Mouse (Mus musculus) spleen, adult 2 months (tissue): ENCODE measurements around the gene Irf2. TPM values are rescaled to one million over a fixed set of nuclear protein-coding genes. Genes with fewer than 3 reads are reported as not detected.
A peak's percentile ranks its signal among the peaks of the same experiment; 100 is the strongest.

ENCODE experiments used
- DNase-seq, 2 experiments: peaks; one replicate each; pipeline versions ENCODE4 v3.0.0 to v3.0.0-alpha.2; 2012 to 2021; ENCODE audit warnings: low spot score in 2 of 2, low read depth in 1 of 2
- H3K27ac ChIP-seq: fragments of 200-500 bp; 2 replicates; pipeline ENCODE4 v1.5.1; 2012; ENCODE audit warnings: low read length, inconsistent platforms; ENCODE audit not compliant: insufficient read depth
- H3K27me3 ChIP-seq: fragments of 200-500 bp; 2 replicates; pipeline ENCODE4 v1.6.1; 2012; ENCODE audit warnings: mild to moderate bottlenecking, moderate library complexity, low read length, inconsistent platforms; ENCODE audit not compliant: control insufficient read depth, insufficient read depth
- H3K36me3 ChIP-seq: fragments of 200-500 bp; 2 replicates; pipeline ENCODE4 v1.6.1; 2012; ENCODE audit warnings: mild to moderate bottlenecking, low read length, inconsistent platforms; ENCODE audit not compliant: control insufficient read depth, insufficient read depth
- H3K4me1 ChIP-seq: fragments of 200-500 bp; 2 replicates; pipeline ENCODE4 v1.6.1; 2011; ENCODE audit warnings: inconsistent platforms; ENCODE audit not compliant: control insufficient read depth, insufficient read depth, insufficient read length
- H3K4me3 ChIP-seq: fragments of 200-500 bp; 2 replicates; pipeline ENCODE4 v1.5.1; 2011; ENCODE audit warnings: mild to moderate bottlenecking, inconsistent platforms; ENCODE audit not compliant: insufficient read depth, insufficient read length; ENCODE audit errors: extremely low read depth
- CTCF ChIP-seq: fragments of 200-500 bp; IDR thresholded peaks from 2 replicates; pipeline ENCODE4 v1.5.1; 2011; ENCODE audit warnings: mild to moderate bottlenecking, inconsistent platforms; ENCODE audit not compliant: insufficient read depth, insufficient read length, insufficient replicate concordance; ENCODE audit errors: extremely low read depth
- POLR2A ChIP-seq: fragments of 200-500 bp; IDR thresholded peaks from 2 replicates; pipeline ENCODE4 v1.6.1; 2011; ENCODE audit warnings: low read depth, low read length, inconsistent platforms
- WGBS: fragments of 180-500 bp; shearing (Covaris S2); methylation state at CpG from one replicate; pipeline ENCODE4 v1.1.7; 2018; 5-methylcytosine and 5-hydroxymethylcytosine counted together
- polyA plus RNA-seq: library from polyadenylated mRNA; depleted of rRNA; stranded (reverse); fragments of >200 nt; gene quantifications from 2 replicates; pipeline ENCODE4 v1.2.3, GENCODE M21; 2012

The Irf2 gene
- polyA plus RNA-seq, 1 experiment = 28.8 TPM

GRCm38 (mm10) chr8:46791664-46792371, 52.3 kb downstream of the Irf2 start:
- WGBS = 67% methylated on average over 5 of the region's 5 CpGs
- DNase-seq = no peak
- TF ChIP-seq POLR2A (no peak), CTCF (no peak)
- Histone ChIP-seq H3K27me3 (no peaks in the 10 kb centered on the region), H3K27ac (peak overlapping the region; percentile 57), H3K4me3 (no peak overlapping the region), H3K4me1 (peaks cover 33% of the 10 kb centered on the region; the same call in 1 of the 2 replicates), H3K36me3 (peaks cover 2% of the 10 kb centered on the region)

GRCm38 (mm10) chr8:46792653-46793052, 53.1 kb downstream of the Irf2 start:
- no peak overlapping the region for H3K4me3 ChIP-seq
- H3K4me1 ChIP-seq = peaks cover 31% of the 10 kb centered on the region; the same call in 1 of the 2 replicates
- no peak overlapping the region for H3K27ac ChIP-seq
- H3K27me3 ChIP-seq = no peaks in the 10 kb centered on the region
- DNase-seq = no peak
- H3K36me3 ChIP-seq = peaks cover 9% of the 10 kb centered on the region
- TF ChIP-seq CTCF (no peak), POLR2A (no peak)
- WGBS = 53% methylated on average over 2 of the region's 2 CpGs

- Histone ChIP-seq H3K27ac (no peak overlapping the region), H3K36me3 (peaks cover 14% of the 10 kb centered on the region), H3K4me3 (no peak overlapping the region), H3K27me3 (no peaks in the 10 kb centered on the region), H3K4me1 (peaks cover 31% of the 10 kb centered on the region; the same call in 1 of the 2 replicates)
- WGBS = 89% methylated on average over 14 of the region's 14 CpGs
- no peak for DNase-seq
- no peak for TF ChIP-seq POLR2A
- no peak for TF ChIP-seq CTCF
Observed at GRCm38 (mm10) chr8:46793248-46793647, 53.7 kb downstream of the Irf2 start.

- H3K4me1 ChIP-seq = peaks cover 31% of the 10 kb centered on the region
- TF ChIP-seq CTCF (no peak), POLR2A (no peak)
- H3K27ac ChIP-seq = no peak overlapping the region
- H3K36me3 ChIP-seq = peaks cover 17% of the 10 kb centered on the region
- 74% methylated on average over 5 of the region's 5 CpGs for WGBS
- H3K4me3 ChIP-seq = no peak overlapping the region
- DNase-seq = no peak
- H3K27me3 ChIP-seq = no peaks in the 10 kb centered on the region
Observed at GRCm38 (mm10) chr8:46794317-46794716, 54.8 kb downstream of the Irf2 start.

- H3K36me3 ChIP-seq = peaks cover 17% of the 10 kb centered on the region
Observed at GRCm38 (mm10) chr8:46799212-46799611, 59.7 kb downstream of the Irf2 start.

GRCm38 (mm10) chr8:46799706-46800105, 60.2 kb downstream of the Irf2 start:
- Histone ChIP-seq H3K27ac (no peak overlapping the region), H3K27me3 (no peaks in the 10 kb centered on the region), H3K4me1 (peaks cover 28% of the 10 kb centered on the region), H3K4me3 (no peak overlapping the region), H3K36me3 (peaks cover 14% of the 10 kb centered on the region)
- TF ChIP-seq POLR2A = no peak
- no peak for TF ChIP-seq CTCF
- no peak for DNase-seq
- WGBS = 17% methylated on average over 2 of the region's 2 CpGs

More at GRCm38 (mm10) chr8:46799212-46799611, 59.7 kb downstream of the Irf2 start:
- 59% methylated on average over 5 of the region's 5 CpGs for WGBS
- Histone ChIP-seq H3K4me3 (no peak overlapping the region), H3K4me1 (peaks cover 26% of the 10 kb centered on the region), H3K27me3 (no peaks in the 10 kb centered on the region), H3K27ac (no peak overlapping the region)
- DNase-seq = peak in 1 of 2 experiments; percentile 12
- no peak for TF ChIP-seq CTCF
- TF ChIP-seq POLR2A = no peak

GRCm38 (mm10) chr8:46801153-46801684, 61.7 kb downstream of the Irf2 start:
- H3K27me3 ChIP-seq = no peaks in the 10 kb centered on the region
- TF ChIP-seq CTCF = no peak
- H3K4me3 ChIP-seq = no peak overlapping the region
- H3K27ac ChIP-seq = no peak overlapping the region
- DNase-seq = no peak
- H3K4me1 ChIP-seq = peaks cover 24% of the 10 kb centered on the region
- peaks cover 17% of the 10 kb centered on the region for H3K36me3 ChIP-seq
- 64% methylated on average over 1 of the region's 1 CpGs for WGBS
